In genomic region chr8:105727397-105728124, GRCm38 (mm10) we compare ENCODE assay signal across 8 mouse cellular contexts. TPM values are rescaled to one million over a fixed set of nuclear protein-coding genes. Genes with fewer than 3 reads are reported as not detected.
DNase-seq lines count a peak whose midpoint lies in the region; ATAC-seq and TF ChIP-seq lines count a peak whose summit lies in the region.

No protein-coding gene starts in this region.

- TF ChIP-seq CTCF in hindbrain, postnatal 0 days (IDR thresholded peaks at IDR 0.05; ENCODE audit: low read depth) = no peak

- ATAC-seq in liver, embryonic 13.5 days (ENCODE audit: low read depth) = peak; percentile 76
- ATAC-seq in hindbrain, postnatal 0 days = no peak

- H3K4me1 ChIP-seq in liver, embryonic 13.5 days (replicated peaks) = peaks cover 21% of the 10 kb centered on the region
- H3K4me1 ChIP-seq in hindbrain, postnatal 0 days (ENCODE audit: insufficient read depth, low read length) = no peaks in the 10 kb centered on the region

- no peak overlapping the region for H3K4me3 ChIP-seq in liver, embryonic 13.5 days (replicated peaks)
- no peak overlapping the region for H3K4me3 ChIP-seq in hindbrain, postnatal 0 days (ENCODE audit: low read length)

- H3K9me3 ChIP-seq in liver, embryonic 13.5 days (replicated peaks) = no peaks in the 10 kb centered on the region
- H3K9me3 ChIP-seq in hindbrain, postnatal 0 days (ENCODE audit: low read length) = no peaks in the 10 kb centered on the region

- no peak overlapping the region; the same call in 1 of the 2 replicates for H3K4me2 ChIP-seq in liver, embryonic 13.5 days
- H3K4me2 ChIP-seq in hindbrain, postnatal 0 days (ENCODE audit: low read depth, low read length) = no peak overlapping the region

- peak; percentile 41 for DNase-seq in adrenal gland, adult 8-10 months
- DNase-seq in adrenal gland, adult 18-20 months (ENCODE audit: low spot score in 2 of 2) = no peak
- DNase-seq in ZHBTc4 (ENCODE audit: low read depth, low spot score) = peak; percentile 30
- peak; percentile 51 to 53 for DNase-seq in heart, postnatal 14 days
- DNase-seq in liver, embryonic 13.5 days = no peak
- DNase-seq in urinary bladder, adult 2 months (ENCODE audit: low spot score) = no peak
- DNase-seq in hindbrain, postnatal 0 days (ENCODE audit: low spot score) = no peak
- DNase-seq in thymus, postnatal 10 days (ENCODE audit: low spot score in 2 of 2) = no peak

- no peaks in the 10 kb centered on the region for H3K27me3 ChIP-seq in liver, embryonic 13.5 days
- no peaks in the 10 kb centered on the region for H3K27me3 ChIP-seq in hindbrain, postnatal 0 days (ENCODE audit: insufficient read depth, low read length)

- intact Hi-C loops in heart, postnatal 14 days (cut with DNase I) = no loop called here

- H3K36me3 ChIP-seq in liver, embryonic 13.5 days = 0 out of 2 replicates have a peak, but pooled peaks cover 2% of the 10 kb centered on the region
- H3K36me3 ChIP-seq in hindbrain, postnatal 0 days (ENCODE audit: insufficient read depth, low read length) = peaks cover 29% of the 10 kb centered on the region

- peak overlapping the region; percentile 15; the same call in 1 of the 2 replicates for H3K27ac ChIP-seq in liver, embryonic 13.5 days
- H3K27ac ChIP-seq in hindbrain, postnatal 0 days = no peak overlapping the region

- H3K9ac ChIP-seq in liver, embryonic 13.5 days = no peak overlapping the region
- no peak overlapping the region for H3K9ac ChIP-seq in hindbrain, postnatal 0 days (replicated peaks; ENCODE audit: low read length)

- WGBS in liver, embryonic 13.5 days (ENCODE audit: insufficient replicate concordance) = 40% methylated on average over 18 of the region's 18 CpGs
- 85% methylated on average over 18 of the region's 18 CpGs for WGBS in hindbrain, postnatal 0 days

RNA-seq across cellular contexts. Expression of gene Enkd1, which starts 19.6 kb away (rescaled TPM):
- 1 to 10 TPM; 4.6 to 8.1 (median 5.8) TPM for total RNA-seq in adrenal gland, adult 8-10 months (2022)
- total RNA-seq in adrenal gland, adult 18-20 months (2021) = 1 to 10 TPM; 3.0 to 3.5 TPM
- total RNA-seq in heart, postnatal 14 days (2021) = 1 to 10 TPM; 2.4 to 2.5 TPM
- polyA plus RNA-seq in liver, embryonic 13.5 days (2015; fragmentation: Nextera tagmentation; extraction: Ambion mirVana) = 8.6 and 8.8 TPM in 2 replicates
- polyA plus RNA-seq in urinary bladder, adult 2 months (2012; rRNA removed) = 9.6 and 11.5 TPM in 2 replicates
- 11.7 and 12.1 TPM in 2 replicates for total RNA-seq in hindbrain, postnatal 0 days (2014; rRNA removed)
- 17.3 and 18.5 TPM in 2 replicates for polyA plus RNA-seq in hindbrain, postnatal 0 days (2015; fragmentation: Nextera tagmentation; extraction: Ambion mirVana)

RNA-seq across cellular contexts. Expression of gene 4933405L10Rik, which starts 20.1 kb away (rescaled TPM):
- total RNA-seq in adrenal gland, adult 8-10 months (2022) = not detected
- not detected for total RNA-seq in adrenal gland, adult 18-20 months (2021)
- not detected for total RNA-seq in heart, postnatal 14 days (2021)
- polyA plus RNA-seq in liver, embryonic 13.5 days (2015; fragmentation: Nextera tagmentation; extraction: Ambion mirVana) = not detected in 2 replicates
- not detected in 2 replicates for polyA plus RNA-seq in urinary bladder, adult 2 months (2012; rRNA removed)
- total RNA-seq in hindbrain, postnatal 0 days (2014; rRNA removed) = not detected in 2 replicates
- polyA plus RNA-seq in hindbrain, postnatal 0 days (2015; fragmentation: Nextera tagmentation; extraction: Ambion mirVana) = 0.38 and 0.42 TPM in 2 replicates

RNA-seq across cellular contexts. Expression of gene Pard6a, which starts 26.6 kb away (rescaled TPM):
- 10 to 100 TPM; 10.7 to 14.2 (median 12.8) TPM for total RNA-seq in adrenal gland, adult 8-10 months (2022)
- total RNA-seq in adrenal gland, adult 18-20 months (2021) = 10 to 100 TPM in 1 of 2 experiments, 1 to 10 TPM in 1; 7.5 to 14.2 TPM
- total RNA-seq in heart, postnatal 14 days (2021) = 1 to 10 TPM; 7.8 to 9.1 TPM
- 8.5 and 8.6 TPM in 2 replicates for polyA plus RNA-seq in liver, embryonic 13.5 days (2015; fragmentation: Nextera tagmentation; extraction: Ambion mirVana)
- polyA plus RNA-seq in urinary bladder, adult 2 months (2012; rRNA removed) = 11.2 and 15.4 TPM in 2 replicates
- total RNA-seq in hindbrain, postnatal 0 days (2014; rRNA removed) = 67.6 and 84.6 TPM in 2 replicates
- 74.4 and 75.5 TPM in 2 replicates for polyA plus RNA-seq in hindbrain, postnatal 0 days (2015; fragmentation: Nextera tagmentation; extraction: Ambion mirVana)

RNA-seq across cellular contexts. Expression of gene Acd, which starts 26.7 kb away (rescaled TPM):
- total RNA-seq in adrenal gland, adult 8-10 months (2022) = 10 to 100 TPM; 22.3 to 37.1 (median 29.5) TPM
- 10 to 100 TPM; 21.1 to 23.9 TPM for total RNA-seq in adrenal gland, adult 18-20 months (2021)
- 10 to 100 TPM; 13.8 to 16.9 TPM for total RNA-seq in heart, postnatal 14 days (2021)
- 24.4 and 26.8 TPM in 2 replicates for polyA plus RNA-seq in liver, embryonic 13.5 days (2015; fragmentation: Nextera tagmentation; extraction: Ambion mirVana)
- 18.2 and 18.8 TPM in 2 replicates for polyA plus RNA-seq in urinary bladder, adult 2 months (2012; rRNA removed)
- 25.8 and 39.3 TPM in 2 replicates for total RNA-seq in hindbrain, postnatal 0 days (2014; rRNA removed)
- polyA plus RNA-seq in hindbrain, postnatal 0 days (2015; fragmentation: Nextera tagmentation; extraction: Ambion mirVana) = 82.1 and 88.2 TPM in 2 replicates

RNA-seq across cellular contexts. Expression of gene Gfod2, which starts 30.9 kb away (rescaled TPM):
- 10 to 100 TPM in 2 of 4 experiments, 1 to 10 TPM in 2; 8.9 to 10.9 (median 10.0) TPM for total RNA-seq in adrenal gland, adult 8-10 months (2022)
- total RNA-seq in adrenal gland, adult 18-20 months (2021) = 10 to 100 TPM in 1 of 2 experiments, 1 to 10 TPM in 1; 7.4 to 10.1 TPM
- 1 to 10 TPM; 3.6 to 3.7 TPM for total RNA-seq in heart, postnatal 14 days (2021)
- polyA plus RNA-seq in liver, embryonic 13.5 days (2015; fragmentation: Nextera tagmentation; extraction: Ambion mirVana) = 2.6 and 3.1 TPM in 2 replicates
- polyA plus RNA-seq in urinary bladder, adult 2 months (2012; rRNA removed) = 5.2 and 5.9 TPM in 2 replicates
- 53.1 and 56.3 TPM in 2 replicates for total RNA-seq in hindbrain, postnatal 0 days (2014; rRNA removed)
- polyA plus RNA-seq in hindbrain, postnatal 0 days (2015; fragmentation: Nextera tagmentation; extraction: Ambion mirVana) = 53.7 and 53.8 TPM in 2 replicates

Comparison
In these comparisons a context has a peak if more than half of its experiments do, and no peak if none do; other contexts are left out.
1. DNase-seq: peak in adrenal gland, adult 8-10 months (single experiment), ZHBTc4 (single experiment) and heart, postnatal 14 days (2 of 2); none in adrenal gland, adult 18-20 months (0 of 2), liver, embryonic 13.5 days (single experiment), urinary bladder, adult 2 months (single experiment), hindbrain, postnatal 0 days (single experiment) and thymus, postnatal 10 days (0 of 2).